Mouse (Mus musculus): ENCODE results near the gene Cd96.

- TF ChIP-seq CTCF (IDR thresholded peaks at IDR 0.05; ENCODE audit: low read depth, low read length), result no peak
- TF ChIP-seq POLR2A (IDR thresholded peaks at IDR 0.05; ENCODE audit: extremely low read depth, insufficient read depth, low read length), result no peak
Measured at GRCm38 (mm10) chr16:46151141-46151540, 31.1 kb upstream of the Cd96 start.
